Comparison of ENCODE assay signal across 8 mouse cellular contexts in genomic region chr1:171034201-171034600, GRCm38 (mm10). TPM values are rescaled to one million over a fixed set of nuclear protein-coding genes. Genes with fewer than 3 reads are reported as not detected.
DNase-seq lines count a peak whose midpoint lies in the region; ATAC-seq and TF ChIP-seq lines count a peak whose summit lies in the region.

No protein-coding gene starts in this region.

- TF ChIP-seq CTCF in intestine, postnatal 0 days (IDR thresholded peaks at IDR 0.05; ENCODE audit: low read depth): no peak

- no peak overlapping the region for H3K9ac ChIP-seq in intestine, postnatal 0 days (ENCODE audit: low read depth, low read length)
- 0 out of 2 replicates have a peak overlapping the region, but pooled peaks have one; percentile 13 for H3K9ac ChIP-seq in neural tube, embryonic 14.5 days (replicated peaks; ENCODE audit: low read depth, low read length)

- ATAC-seq in megakaryocyte, adult 5-6 weeks (ENCODE audit: poor library complexity, severe bottlenecking): no peak
- no peak for ATAC-seq in intestine, postnatal 0 days
- ATAC-seq in neural tube, embryonic 14.5 days (ENCODE audit: low read depth): no peak

- H3K4me2 ChIP-seq in intestine, postnatal 0 days (replicated peaks; ENCODE audit: low read depth): peak overlapping the region; percentile 85
- peak overlapping the region; percentile 62 for H3K4me2 ChIP-seq in neural tube, embryonic 14.5 days (ENCODE audit: low read depth, low read length)

- peak overlapping the region; percentile 88 for H3K4me3 ChIP-seq in megakaryocyte, embryonic 14.5 days (replicated peaks)
- H3K4me3 ChIP-seq in intestine, postnatal 0 days (ENCODE audit: low read depth, low read length): peak overlapping the region; percentile 60
- H3K4me3 ChIP-seq in neural tube, embryonic 14.5 days (ENCODE audit: low read depth, low read length): peak overlapping the region; percentile 39

- no peaks in the 10 kb centered on the region for H3K36me3 ChIP-seq in megakaryocyte, embryonic 14.5 days (replicated peaks; ENCODE audit: low read length)
- H3K36me3 ChIP-seq in intestine, postnatal 0 days (ENCODE audit: control insufficient read depth, insufficient read depth): no peaks in the 10 kb centered on the region
- no peaks in the 10 kb centered on the region for H3K36me3 ChIP-seq in neural tube, embryonic 14.5 days (ENCODE audit: control insufficient read depth, insufficient read depth, low read length)

- peaks cover 36% of the 10 kb centered on the region for H3K4me1 ChIP-seq in megakaryocyte, embryonic 14.5 days
- no peaks in the 10 kb centered on the region; the same call in 1 of the 2 replicates for H3K4me1 ChIP-seq in intestine, postnatal 0 days (replicated peaks; ENCODE audit: control insufficient read depth, insufficient read depth, low read length)
- 0 out of 2 replicates have a peak, but pooled peaks cover 3% of the 10 kb centered on the region for H3K4me1 ChIP-seq in neural tube, embryonic 14.5 days (ENCODE audit: control insufficient read depth, insufficient read depth, low read length)

- H3K27me3 ChIP-seq in megakaryocyte, embryonic 14.5 days (replicated peaks): peaks cover 45% of the 10 kb centered on the region
- H3K27me3 ChIP-seq in intestine, postnatal 0 days (replicated peaks; ENCODE audit: control insufficient read depth, insufficient read depth, low read length): peaks cover 12% of the 10 kb centered on the region; the same call in 1 of the 2 replicates
- H3K27me3 ChIP-seq in neural tube, embryonic 14.5 days (ENCODE audit: control insufficient read depth, insufficient read depth, low read length): peaks cover 3% of the 10 kb centered on the region; the same call in 1 of the 2 replicates

- DNase-seq in cerebellum, adult 9-11 months: peak; percentile 45
- no peak for DNase-seq in cerebellum, adult 9-10 months
- no peak for DNase-seq in gastrocnemius, adult 8-10 months (ENCODE audit: low spot score in 2 of 2)
- no peak for DNase-seq in cerebellum, postnatal 4 days (ENCODE audit: low spot score in 2 of 2)

- H3K27ac ChIP-seq in intestine, postnatal 0 days (ENCODE audit: low read depth, low read length): no peak overlapping the region
- no peak overlapping the region for H3K27ac ChIP-seq in neural tube, embryonic 14.5 days (ENCODE audit: low read depth, low read length)

- WGBS in intestine, postnatal 0 days: 11% methylated on average over 11 of the region's 11 CpGs
- WGBS in neural tube, embryonic 14.5 days: 6% methylated on average over 11 of the region's 11 CpGs

- peaks cover 8% of the 10 kb centered on the region for H3K9me3 ChIP-seq in megakaryocyte, embryonic 14.5 days
- H3K9me3 ChIP-seq in intestine, postnatal 0 days (ENCODE audit: control insufficient read depth): no peaks in the 10 kb centered on the region
- H3K9me3 ChIP-seq in neural tube, embryonic 14.5 days (ENCODE audit: control insufficient read depth, low read length): no peaks in the 10 kb centered on the region

RNA-seq across cellular contexts. Expression of gene Fcgr4, which starts 15.5 kb away (rescaled TPM):
- 0.07 TPM in 1 of 2 replicates, not detected in the other for polyA plus RNA-seq in megakaryocyte, embryonic 14.5 days (2012; ENCODE audit: insufficient read depth, low replicate concordance)
- 34.6 and 34.8 TPM in 2 replicates for total RNA-seq in megakaryocyte, adult 5-6 weeks (2015)
- 30.0 and 47.4 TPM in 2 replicates for total RNA-seq in megakaryocyte, adult 5-6 weeks (2017)
- 2.7 and 3.7 TPM in 2 replicates for polyA plus RNA-seq in intestine, postnatal 0 days (2015; fragmentation: Nextera tagmentation; extraction: Ambion mirVana)
- polyA plus RNA-seq in neural tube, embryonic 14.5 days (2014; fragmentation: Nextera tagmentation; extraction: Ambion mirVana): 0.49 TPM in 1 of 2 replicates, not detected in the other
- total RNA-seq in gastrocnemius, adult 8-10 months (2022): not detected

RNA-seq across cellular contexts. Expression of gene Fcgr3, which starts 30.5 kb away (rescaled TPM):
- 9.2 TPM in 1 of 2 replicates, not detected in the other for polyA plus RNA-seq in megakaryocyte, embryonic 14.5 days (2012; ENCODE audit: insufficient read depth, low replicate concordance)
- 499 and 513 TPM in 2 replicates for total RNA-seq in megakaryocyte, adult 5-6 weeks (2015)
- 540 and 572 TPM in 2 replicates for total RNA-seq in megakaryocyte, adult 5-6 weeks (2017)
- polyA plus RNA-seq in intestine, postnatal 0 days (2015; fragmentation: Nextera tagmentation; extraction: Ambion mirVana): 13.9 and 15.8 TPM in 2 replicates
- polyA plus RNA-seq in neural tube, embryonic 14.5 days (2014; fragmentation: Nextera tagmentation; extraction: Ambion mirVana): 5.5 and 8.8 TPM in 2 replicates
- total RNA-seq in gastrocnemius, adult 8-10 months (2022): 1 to 10 TPM in 3 of 4 experiments, under 1 TPM in 1; 0.73 to 1.8 (median 1.4) TPM

RNA-seq across cellular contexts. Expression of gene Fcgr2b, which starts 57.9 kb away (rescaled TPM):
- 17.6 TPM in 1 of 2 replicates, not detected in the other for polyA plus RNA-seq in megakaryocyte, embryonic 14.5 days (2012; ENCODE audit: insufficient read depth, low replicate concordance)
- total RNA-seq in megakaryocyte, adult 5-6 weeks (2015): 226 and 271 TPM in 2 replicates
- total RNA-seq in megakaryocyte, adult 5-6 weeks (2017): 174 and 196 TPM in 2 replicates
- 1.8 and 3.1 TPM in 2 replicates for polyA plus RNA-seq in intestine, postnatal 0 days (2015; fragmentation: Nextera tagmentation; extraction: Ambion mirVana)
- polyA plus RNA-seq in neural tube, embryonic 14.5 days (2014; fragmentation: Nextera tagmentation; extraction: Ambion mirVana): 0.20 and 0.75 TPM in 2 replicates
- total RNA-seq in gastrocnemius, adult 8-10 months (2022): 1 to 10 TPM in 3 of 4 experiments, under 1 TPM in 1; 0.94 to 2.2 (median 1.4) TPM
